Mouse (Mus musculus) lung, adult 2 months (tissue): ENCODE results near the gene Tbata. TPM values are rescaled to one million over a fixed set of nuclear protein-coding genes. Genes with fewer than 3 reads are reported as not detected.

Source experiments
- DNase-seq: peaks from one replicate; pipeline ENCODE4 v3.0.0; 2022
- H3K4me1 ChIP-seq: fragments of 200-500 bp; 2 replicates; pipeline ENCODE4 v1.6.1; 2011; ENCODE audit warnings: low read length; ENCODE audit not compliant: control insufficient read depth, insufficient read depth
- H3K4me3 ChIP-seq: fragments of 200-500 bp; replicated peaks from 2 replicates; pipeline ENCODE3; 2011; ENCODE audit warnings: low read depth, mild to moderate bottlenecking, control low read depth, low read length; ENCODE audit errors: extremely low read depth
- CTCF ChIP-seq: fragments of 200-500 bp; IDR thresholded peaks from 2 replicates; pipeline ENCODE4 v1.5.1; 2011; ENCODE audit warnings: mild to moderate bottlenecking, low read length, control low read depth; ENCODE audit not compliant: insufficient read depth
- POLR2A ChIP-seq: fragments of 200-500 bp; IDR thresholded peaks from 2 replicates; pipeline ENCODE4 v1.6.1; 2011; ENCODE audit warnings: low read depth, mild to moderate bottlenecking, control low read depth, low read length, borderline replicate concordance; ENCODE audit errors: extremely low read depth
- WGBS: fragments of 180-500 bp; shearing (Covaris S2); methylation state at CpG from one replicate; pipeline ENCODE4 v1.1.7; 2018; 5-methylcytosine and 5-hydroxymethylcytosine counted together
- polyA plus RNA-seq: library from polyadenylated mRNA; depleted of rRNA; stranded (reverse); fragments of >200 nt; gene quantifications from 2 replicates; pipeline ENCODE4 v1.2.3, GENCODE M21; 2012

Tbata gene
- polyA plus RNA-seq, 1 experiment, result 4.1 TPM

DNA sequence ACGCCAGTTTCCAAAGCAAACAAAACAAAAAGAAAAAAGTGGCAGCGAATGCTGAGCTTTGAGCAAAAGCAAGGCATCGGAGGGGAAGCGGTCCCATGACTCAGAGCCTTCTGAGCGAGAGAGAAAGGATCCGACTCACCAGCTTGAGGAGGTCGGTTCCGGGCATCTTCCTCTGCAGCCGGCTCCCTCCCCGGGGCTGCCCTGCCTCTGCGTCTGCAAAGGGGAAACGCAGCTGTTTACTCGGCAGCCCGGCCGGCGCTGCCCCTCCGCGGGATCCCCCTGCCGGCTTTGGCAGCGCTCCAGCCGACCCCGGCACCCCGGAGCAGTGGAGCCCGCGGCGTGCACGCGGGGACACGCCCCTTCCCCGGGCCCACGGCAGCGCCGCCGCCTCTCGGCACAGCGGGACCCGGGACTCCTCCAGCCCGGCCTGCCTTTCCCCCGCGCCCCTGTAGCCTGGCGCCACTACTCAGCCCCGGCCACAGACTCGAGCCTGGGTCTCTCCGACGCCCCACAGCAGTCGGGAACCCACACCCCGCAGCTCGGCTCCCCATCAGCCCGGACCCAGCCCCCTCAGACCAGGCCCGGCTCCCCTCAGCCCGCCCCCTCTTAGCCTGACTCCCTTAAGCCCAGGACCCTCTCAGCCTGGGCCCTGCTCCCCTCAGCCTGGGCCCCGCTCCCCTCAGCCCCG is 25.5 kb upstream of the Tbata start:
- under 1% methylated on average over 53 of the region's 53 CpGs for WGBS
- Histone ChIP-seq H3K4me1 (peaks cover 2% of the 10 kb centered on the region; the same call in 1 of the 2 replicates), H3K4me3 (peak overlapping the region; percentile 56)
- DNase-seq, result peak; percentile 43
- no peak for TF ChIP-seq CTCF
- no peak for TF ChIP-seq POLR2A

DNA sequence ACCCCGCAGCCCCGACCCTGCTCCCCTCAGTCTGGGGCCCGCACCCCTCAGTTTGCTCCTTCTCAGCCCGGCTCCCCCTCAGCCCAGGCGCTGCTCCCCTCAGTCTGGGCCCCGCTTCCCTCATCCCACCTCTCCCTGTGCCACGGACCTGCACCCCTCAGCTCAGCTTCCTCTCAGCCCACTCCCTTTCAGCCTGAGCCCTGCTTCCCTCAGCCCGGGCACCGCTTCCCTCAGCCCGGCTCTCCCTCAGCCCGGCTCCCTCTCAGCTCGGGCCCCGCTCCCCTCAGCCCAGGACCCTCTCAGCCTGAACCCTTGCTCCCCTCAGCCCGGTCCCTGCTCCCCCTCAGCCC is 25.0 kb upstream of the Tbata start:
- WGBS, result 3% methylated on average over 14 of the region's 14 CpGs
- Histone ChIP-seq H3K4me3 (peak overlapping the region; percentile 87), H3K4me1 (peaks cover 2% of the 10 kb centered on the region; the same call in 1 of the 2 replicates)
- TF ChIP-seq POLR2A, result no peak
- no peak for TF ChIP-seq CTCF
- DNase-seq, result peak; percentile 32

DNA sequence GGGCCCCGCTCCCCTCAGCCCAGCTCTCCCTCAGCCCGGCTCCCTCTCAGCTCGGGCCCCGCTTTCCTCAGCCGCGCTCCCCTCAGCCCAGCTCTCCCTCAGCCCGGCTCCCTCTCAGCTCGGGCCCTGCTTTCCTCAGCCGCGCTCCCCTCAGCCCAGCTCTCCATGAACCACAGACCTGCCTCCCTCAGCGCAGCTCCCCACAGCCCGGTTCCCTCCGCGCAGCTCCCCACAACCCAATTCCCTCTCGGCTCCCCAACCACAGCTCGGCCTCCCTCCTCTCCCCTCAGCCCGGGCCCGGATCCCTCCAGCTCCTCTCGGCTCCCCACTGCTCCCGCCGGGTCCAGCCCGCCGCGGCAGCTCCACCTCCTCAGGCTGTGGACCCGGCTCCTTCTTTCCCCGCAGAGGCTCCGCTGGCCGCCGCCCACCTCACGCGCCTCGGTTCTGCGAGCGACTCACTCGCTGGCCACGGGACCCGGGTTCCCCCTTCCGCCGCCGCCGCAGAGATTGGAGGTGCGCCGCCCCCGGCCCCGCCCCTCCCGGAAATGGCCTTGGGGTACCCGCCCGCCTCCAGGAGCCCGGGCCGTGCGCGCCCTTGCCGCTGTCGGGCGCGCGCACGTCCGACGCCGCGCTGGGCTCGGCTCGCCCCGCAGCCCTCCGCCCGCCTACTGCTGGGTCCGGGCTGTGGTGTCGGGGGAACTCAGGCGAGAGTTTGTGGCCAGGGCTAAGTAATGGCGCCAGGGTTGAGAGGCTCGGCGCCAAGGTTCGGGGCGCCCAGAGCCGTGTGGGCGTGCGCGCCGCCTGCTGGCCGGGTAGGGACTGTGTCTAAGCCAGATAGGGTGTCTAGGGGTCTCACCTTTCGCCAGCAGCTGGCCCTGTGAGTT is 24.4 kb upstream of the Tbata start, which contains the start of gene Sgpl1:
Gene Sgpl1, minus strand, starts transcription at position 547 of the 884 bp plus-strand sequence.
- H3K4me3 ChIP-seq, result peak within 1 kb of the TSS; percentile 98
- peak; percentile 82 for DNase-seq
- H3K4me1 ChIP-seq, result peaks cover 2% of the 10 kb centered on the region; the same call in 1 of the 2 replicates
- TF ChIP-seq CTCF, result peak; percentile 56
- TF ChIP-seq POLR2A, result peak; percentile 56; the same call in 1 of the 2 replicates
- WGBS, result 1% methylated on average over 82 of the region's 82 CpGs

DNA sequence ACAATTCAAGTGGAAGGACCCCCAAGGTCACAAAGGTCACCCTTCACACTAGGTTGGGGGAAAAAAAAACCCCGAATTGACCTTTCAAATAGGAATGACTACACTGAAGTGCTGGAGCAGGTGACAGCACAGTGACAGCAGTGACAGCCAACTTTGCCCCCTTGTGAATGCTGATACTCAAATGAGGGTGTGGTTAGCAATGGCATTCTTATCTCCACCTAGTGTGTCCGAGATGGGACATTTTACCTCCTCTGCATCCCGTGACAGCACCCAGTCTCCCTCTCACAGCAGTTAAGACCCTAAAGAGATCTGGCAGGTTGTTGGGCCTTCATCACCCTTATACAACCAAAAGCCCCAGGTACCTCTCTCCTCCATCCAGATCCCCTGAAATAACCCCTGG is 22.3 kb upstream of the Tbata start:
- no peak overlapping the region for H3K4me3 ChIP-seq
- peaks cover 2% of the 10 kb centered on the region; the same call in 1 of the 2 replicates for H3K4me1 ChIP-seq
- 78% methylated on average over 3 of the region's 3 CpGs for WGBS
- DNase-seq, result no peak
- no peak for TF ChIP-seq CTCF
- no peak for TF ChIP-seq POLR2A

DNA sequence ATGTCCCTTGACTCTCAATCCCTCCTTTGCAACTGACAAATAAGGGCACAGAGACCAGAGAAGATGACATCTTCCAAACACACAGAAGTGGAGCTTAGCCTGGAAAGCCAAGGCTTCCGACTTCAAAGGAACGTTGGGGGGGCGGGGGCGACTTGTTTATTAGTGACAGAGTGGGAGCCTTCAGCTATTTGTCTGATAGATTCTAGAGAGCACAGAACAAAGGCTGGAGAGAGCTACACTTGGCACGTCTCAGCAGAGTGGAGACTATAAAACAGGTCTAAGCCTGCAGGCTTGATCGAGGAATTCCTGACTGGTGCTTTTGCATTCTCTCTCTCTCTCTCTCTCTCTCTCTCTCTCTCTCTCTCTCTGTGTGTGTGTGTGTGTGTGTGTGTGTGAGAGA is 21.1 kb upstream of the Tbata start:
- Histone ChIP-seq H3K4me1 (peaks cover 2% of the 10 kb centered on the region; the same call in 1 of the 2 replicates), H3K4me3 (no peak overlapping the region)
- DNase-seq, result no peak
- no peak for TF ChIP-seq POLR2A
- WGBS, result 34% methylated on average over 6 of the region's 6 CpGs

DNA sequence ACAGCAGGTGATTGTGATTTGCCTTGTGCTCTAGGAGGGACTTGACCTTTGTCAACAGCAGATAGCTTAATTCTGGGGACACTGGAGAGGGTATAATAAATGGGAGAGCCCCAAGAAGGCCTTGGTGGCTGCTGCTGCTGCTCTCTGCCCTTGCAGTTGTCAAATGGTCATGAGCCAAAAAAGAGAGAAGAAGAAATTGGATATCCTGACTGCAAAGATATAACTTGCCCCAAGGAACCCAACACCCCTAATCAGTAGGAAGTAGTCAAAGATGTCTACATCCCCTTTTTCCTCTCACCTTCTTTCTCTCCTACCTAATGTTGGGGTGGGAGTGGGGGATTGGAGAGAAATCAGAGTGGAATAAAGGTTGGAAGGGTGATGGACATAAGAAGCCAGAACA is 19.6 kb upstream of the Tbata start:
- TF ChIP-seq POLR2A (no peak), CTCF (no peak)
- DNase-seq, result no peak
- H3K4me3 ChIP-seq, result no peak overlapping the region
- no peaks in the 10 kb centered on the region for H3K4me1 ChIP-seq

DNA sequence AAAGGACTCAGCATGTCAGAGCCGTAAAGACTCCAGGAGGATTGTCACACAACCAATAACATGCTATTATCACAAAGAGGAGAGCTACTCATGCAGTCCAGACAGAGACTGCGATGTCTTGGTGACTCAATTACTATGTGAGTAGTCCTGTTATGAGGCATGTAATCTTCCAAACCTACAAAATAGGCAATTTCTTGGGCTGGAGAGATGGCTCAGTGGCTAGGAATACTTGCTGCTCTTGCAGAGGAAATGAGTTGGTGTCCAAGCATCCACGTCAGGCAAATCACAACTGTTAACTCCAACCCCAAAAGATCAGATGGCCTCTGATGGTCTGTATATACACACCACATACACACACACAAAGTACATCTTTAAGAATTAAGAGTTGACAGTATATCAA is 16.1 kb upstream of the Tbata start:
- 75% methylated on average over 3 of the region's 3 CpGs for WGBS
- no peak for TF ChIP-seq POLR2A
- no peak for TF ChIP-seq CTCF
- no peak for DNase-seq
- Histone ChIP-seq H3K4me3 (no peak overlapping the region), H3K4me1 (no peaks in the 10 kb centered on the region)

DNA sequence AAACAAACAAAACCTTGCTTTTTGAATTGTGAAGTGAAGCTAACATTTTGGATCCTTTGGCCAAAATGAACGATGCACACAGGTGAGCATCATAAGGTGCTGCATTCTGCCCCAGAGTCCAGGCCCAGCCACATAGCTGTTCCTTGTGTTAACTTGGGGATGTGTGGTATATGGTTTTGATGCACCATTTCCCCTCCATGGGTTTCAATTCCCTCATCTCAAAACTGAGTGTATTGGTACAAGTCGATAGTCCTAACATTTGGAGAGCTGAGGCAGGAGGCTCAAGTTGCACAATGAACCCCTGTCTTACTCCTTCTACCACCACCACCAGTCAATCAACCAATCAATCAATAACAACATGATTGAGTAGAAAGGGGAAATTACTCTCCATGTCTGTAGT is 15.3 kb upstream of the Tbata start:
- no peaks in the 10 kb centered on the region for H3K4me1 ChIP-seq
- WGBS, result 86% methylated on average over 2 of the region's 2 CpGs
- H3K4me3 ChIP-seq, result no peak overlapping the region
- TF ChIP-seq POLR2A (no peak), CTCF (no peak)
- no peak for DNase-seq

DNA sequence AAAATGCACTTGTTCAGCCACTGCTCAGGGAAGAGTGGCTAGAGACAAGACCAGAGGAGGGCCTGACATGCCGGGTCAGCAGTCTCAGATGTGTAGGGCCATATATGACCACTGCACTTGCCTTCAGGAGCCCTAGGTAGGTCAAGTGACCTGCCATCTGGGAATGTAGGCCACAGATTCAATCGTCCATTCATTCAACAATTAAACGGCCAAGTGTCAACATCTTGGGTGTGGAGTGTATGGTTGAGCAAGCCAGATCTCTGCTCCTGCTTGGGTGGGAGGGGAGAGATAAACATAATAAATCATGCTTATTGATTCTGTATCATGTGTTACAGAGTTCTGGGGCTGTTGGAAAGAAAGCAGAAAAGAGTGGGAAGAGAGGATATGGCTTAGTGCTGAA is 13.2 kb upstream of the Tbata start:
- no peak for TF ChIP-seq CTCF
- TF ChIP-seq POLR2A, result no peak
- Histone ChIP-seq H3K4me3 (no peak overlapping the region), H3K4me1 (no peaks in the 10 kb centered on the region)
- no peak for DNase-seq
- WGBS, result 55% methylated on average over 3 of the region's 3 CpGs
